Mouse (Mus musculus): ENCODE data around the gene Nlrc5. TPM values are rescaled to one million over a fixed set of nuclear protein-coding genes. Genes with fewer than 3 reads are reported as not detected.

Nlrc5 gene
- total and polyA plus RNA-seq, 2 experiments = 11.6 to 21.2 TPM

DNA sequence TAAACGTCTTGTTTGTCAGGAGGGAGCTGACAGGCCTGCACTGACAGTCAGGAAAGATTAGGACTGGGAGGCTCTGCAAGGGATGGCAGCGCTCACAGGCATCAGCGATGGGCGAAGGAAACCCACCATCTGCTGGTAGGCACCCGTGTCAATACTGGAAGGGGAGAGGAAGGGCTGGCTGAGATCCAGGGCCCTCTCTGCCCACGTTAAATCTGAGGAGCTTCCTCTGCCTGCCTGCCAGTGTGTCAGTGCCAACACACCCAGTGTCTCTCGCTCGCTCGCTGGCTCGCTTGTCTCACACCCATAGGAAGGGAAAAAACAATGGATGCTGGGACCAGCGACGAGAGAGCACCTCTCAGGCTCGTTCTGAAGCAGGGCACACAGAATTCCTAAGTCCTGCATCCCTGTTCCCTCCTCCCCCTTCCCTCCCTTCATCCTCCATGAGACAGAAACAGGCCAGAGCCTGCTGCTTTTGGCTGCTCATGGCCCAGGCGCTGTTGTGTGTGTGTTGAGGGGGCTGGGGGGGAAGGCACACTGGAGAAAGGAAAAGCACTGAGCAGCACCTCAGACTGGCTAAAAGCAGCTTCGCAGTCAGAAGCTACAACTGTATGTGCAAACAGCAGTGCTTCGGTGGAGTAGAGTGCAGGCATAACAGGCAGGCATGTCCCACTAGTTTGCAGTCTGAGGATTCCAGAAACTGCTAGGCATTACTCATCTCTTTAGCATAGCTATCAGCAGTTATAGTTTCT is 140.2 kb downstream of the Nlrc5 start:
- Histone ChIP-seq H3K79me2 (ENCODE audit: control insufficient read depth, insufficient read depth, low read length) (no peaks in the 10 kb centered on the region), H3K27me3 (ENCODE audit: control insufficient read depth, insufficient read depth, low read length) (no peaks in the 10 kb centered on the region), H3K9ac (ENCODE audit: low read depth, low read length) (no peak overlapping the region), H3K36me3 (ENCODE audit: control insufficient read depth, insufficient read depth, low read length) (peaks cover 40% of the 10 kb centered on the region), H3K4me3 (ENCODE audit: insufficient read depth, low read depth, low read length) (no peak overlapping the region), H3K27ac (replicated peaks; ENCODE audit: insufficient read depth, low read depth, low read length) (no peak overlapping the region), H3K4me1 (ENCODE audit: control insufficient read depth, insufficient read depth, low read length) (no peaks in the 10 kb centered on the region)
- WGBS = 88% methylated on average over 16 of the region's 16 CpGs
- TF ChIP-seq POLR2A (IDR thresholded peaks at IDR 0.05; ENCODE audit: extremely low read depth, insufficient read depth, low read length) = no peak
- no peak for TF ChIP-seq CTCF (IDR thresholded peaks at IDR 0.05; ENCODE audit: low read depth, low read length)
- no peak for DNase-seq (ENCODE audit: extremely low read depth, low read depth, low spot score)

GRCm38 (mm10) chr8:94575148-94575547 is 141.0 kb downstream of the Nlrc5 start:
- H3K4me3 ChIP-seq (ENCODE audit: insufficient read depth, low read depth, low read length) = no peak overlapping the region
- no peaks in the 10 kb centered on the region for H3K4me1 ChIP-seq (ENCODE audit: control insufficient read depth, insufficient read depth, low read length)
- 87% methylated on average over 4 of the region's 4 CpGs for WGBS
- H3K27me3 ChIP-seq (ENCODE audit: control insufficient read depth, insufficient read depth, low read length) = no peaks in the 10 kb centered on the region
- no peak overlapping the region for H3K27ac ChIP-seq (replicated peaks; ENCODE audit: insufficient read depth, low read depth, low read length)
- TF ChIP-seq POLR2A (IDR thresholded peaks at IDR 0.05; ENCODE audit: extremely low read depth, insufficient read depth, low read length) (no peak), CTCF (IDR thresholded peaks at IDR 0.05; ENCODE audit: low read depth, low read length) (no peak)
- H3K36me3 ChIP-seq (ENCODE audit: control insufficient read depth, insufficient read depth, low read length) = peaks cover 43% of the 10 kb centered on the region
- no peak overlapping the region for H3K9ac ChIP-seq (ENCODE audit: low read depth, low read length)
- H3K79me2 ChIP-seq (ENCODE audit: control insufficient read depth, insufficient read depth, low read length) = no peaks in the 10 kb centered on the region
- no peak for DNase-seq (ENCODE audit: extremely low read depth, low read depth, low spot score)

Other genes starting within 250 kb of the Nlrc5 start
- gene Nup93, start 219.8 kb upstream of the Nlrc5 start, total RNA-seq (2014; rRNA removed) = 2.3 and 3.2 TPM in 2 replicates
- gene Nup93, start 219.8 kb upstream of the Nlrc5 start, polyA plus RNA-seq (2012; rRNA removed) = 3.4 and 4.6 TPM in 2 replicates
- 0.18 and 0.47 TPM in 2 replicates for gene Slc12a3, start 105.2 kb upstream of the Nlrc5 start, total RNA-seq (2014; rRNA removed)
- gene Slc12a3, start 105.2 kb upstream of the Nlrc5 start, polyA plus RNA-seq (2012; rRNA removed) = 0.04 and 0.05 TPM in 2 replicates
- gene Herpud1, start 47.9 kb upstream of the Nlrc5 start, total RNA-seq (2014; rRNA removed) = 575 and 759 TPM in 2 replicates
- gene Herpud1, start 47.9 kb upstream of the Nlrc5 start, polyA plus RNA-seq (2012; rRNA removed) = 421 and 468 TPM in 2 replicates
- 5.2 and 8.5 TPM in 2 replicates for gene Cpne2, start 98.6 kb downstream of the Nlrc5 start, total RNA-seq (2014; rRNA removed)
- 9.8 and 20.8 TPM in 2 replicates for gene Cpne2, start 98.6 kb downstream of the Nlrc5 start, polyA plus RNA-seq (2012; rRNA removed)
- 21.4 and 22.0 TPM in 2 replicates for gene Rspry1, start 167.6 kb downstream of the Nlrc5 start, total RNA-seq (2014; rRNA removed)
- 5.6 and 5.7 TPM in 2 replicates for gene Rspry1, start 167.6 kb downstream of the Nlrc5 start, polyA plus RNA-seq (2012; rRNA removed)
- gene Fam192a, start 167.6 kb downstream of the Nlrc5 start, total RNA-seq (2014; rRNA removed) = 9.0 and 9.3 TPM in 2 replicates
- 10.1 and 12.2 TPM in 2 replicates for gene Fam192a, start 167.6 kb downstream of the Nlrc5 start, polyA plus RNA-seq (2012; rRNA removed)
- gene Arl2bp, start 232.2 kb downstream of the Nlrc5 start, total RNA-seq (2014; rRNA removed) = 4.2 and 4.8 TPM in 2 replicates
- gene Arl2bp, start 232.2 kb downstream of the Nlrc5 start, polyA plus RNA-seq (2012; rRNA removed) = 5.9 and 7.7 TPM in 2 replicates

Measured in liver, adult 2 months (tissue).